Mouse (Mus musculus) kidney, embryonic 16.5 days (tissue): Measurements from ENCODE around the gene Gm17018. TPM values are rescaled to one million over a fixed set of nuclear protein-coding genes. Genes with fewer than 3 reads are reported as not detected.

Experiments used
- ATAC-seq: fragments of 200-750 bp; cut with Nextera tagmentation; 2 replicates; pipeline ENCODE4 v1.8.0; 2017; ENCODE audit warnings: moderate TSS enrichment; ENCODE audit not compliant: low FRiP score, low TSS enrichment
- H3K27ac ChIP-seq: fragments of 300-500 bp; sonication (generic); 2 replicates; pipeline ENCODE4 v1.5.1; 2014; ENCODE audit warnings: low read length
- H3K27me3 ChIP-seq: fragments of 300-500 bp; sonication (generic); 2 replicates; pipeline ENCODE4 v1.6.1; 2014; ENCODE audit warnings: low read length, control low read depth, mixed read lengths; ENCODE audit not compliant: insufficient read depth
- H3K36me3 ChIP-seq: fragments of 300-500 bp; sonication (generic); 2 replicates; pipeline ENCODE4 v1.6.1; 2014; ENCODE audit warnings: low read length, control low read depth, mixed read lengths; ENCODE audit not compliant: insufficient read depth
- H3K4me1 ChIP-seq: fragments of 300-500 bp; sonication (generic); 2 replicates; pipeline ENCODE4 v1.6.1; 2014; ENCODE audit warnings: low read length, control low read depth, mixed read lengths; ENCODE audit not compliant: insufficient read depth
- H3K4me2 ChIP-seq: fragments of 300-500 bp; sonication (generic); replicated peaks from 2 replicates; pipeline ENCODE4 v1.6.1; 2014; ENCODE audit warnings: low read depth, low read length
- H3K4me3 ChIP-seq: fragments of 300-500 bp; sonication (generic); 2 replicates; pipeline ENCODE4 v1.5.1; 2014; ENCODE audit warnings: mild to moderate bottlenecking, low read length
- H3K9ac ChIP-seq: fragments of 300-500 bp; sonication (generic); replicated peaks from 2 replicates; pipeline ENCODE4 v1.6.1; 2014; ENCODE audit warnings: low read length
- H3K9me3 ChIP-seq: fragments of 300-500 bp; sonication (generic); 2 replicates; pipeline ENCODE4 v1.6.1; 2016; ENCODE audit warnings: low read length, control low read depth
- WGBS: fragments of 180-500 bp; shearing (Covaris S2); extraction: QIAGEN DNeasy Blood & Tissue Kit; methylation state at CpG from one replicate; pipeline ENCODE4 v1.1.7; 2014; 5-methylcytosine and 5-hydroxymethylcytosine counted together
- polyA plus RNA-seq: library from polyadenylated mRNA; unstranded; fragments of >200 nt; fragmentation: Nextera tagmentation; extraction: Ambion mirVana; gene quantifications from 2 replicates; pipeline ENCODE4 v1.2.1, GENCODE M21; 2015

Gm17018 gene
- polyA plus RNA-seq, 1 experiment from 2014 or later = 52.9 TPM

- H3K4me1 ChIP-seq = peaks cover 29% of the 10 kb centered on the region
- H3K36me3 ChIP-seq = peaks cover 30% of the 10 kb centered on the region
- 76% methylated on average over 7 of the region's 7 CpGs for WGBS
- H3K9me3 ChIP-seq = no peaks in the 10 kb centered on the region
- H3K27ac ChIP-seq = no peak overlapping the region
- H3K9ac ChIP-seq = no peak overlapping the region
- no peak overlapping the region for H3K4me3 ChIP-seq
- H3K4me2 ChIP-seq = no peak overlapping the region
- no peaks in the 10 kb centered on the region for H3K27me3 ChIP-seq
- ATAC-seq = no peak
These were observed 14.0 kb downstream of the Gm17018 start for GRCm38 (mm10) chr19:45574339-45574898.

- 47% methylated on average over 19 of the region's 19 CpGs for WGBS
- H3K9me3 ChIP-seq = no peaks in the 10 kb centered on the region
- H3K27ac ChIP-seq = no peak overlapping the region
- H3K4me2 ChIP-seq = no peak overlapping the region
- peaks cover 32% of the 10 kb centered on the region for H3K36me3 ChIP-seq
- H3K27me3 ChIP-seq = no peaks in the 10 kb centered on the region
- peaks cover 27% of the 10 kb centered on the region for H3K4me1 ChIP-seq
- no peak overlapping the region for H3K9ac ChIP-seq
- H3K4me3 ChIP-seq = no peak overlapping the region
- ATAC-seq = no peak
These were observed 14.7 kb downstream of the Gm17018 start for GRCm38 (mm10) chr19:45574941-45575631.

DNA sequence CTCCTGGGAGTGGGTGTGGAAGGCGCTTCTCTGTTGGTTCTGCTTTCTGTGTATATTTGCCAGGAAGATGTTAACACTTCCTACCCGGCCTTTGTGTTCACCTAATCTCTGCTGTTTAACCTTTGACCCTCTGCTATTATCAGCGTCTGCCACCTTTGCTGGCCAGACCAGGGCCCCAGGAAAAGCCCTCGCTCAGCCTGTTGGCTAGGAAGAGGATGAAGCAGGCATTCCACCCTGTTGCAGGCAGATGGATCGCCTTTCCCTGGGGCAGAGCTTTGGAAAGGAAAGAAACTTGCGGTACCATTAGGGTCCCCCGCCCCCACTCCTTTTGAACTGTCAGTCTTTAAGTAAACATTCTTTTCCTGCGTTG, 15.2 kb downstream of the Gm17018 start:
- Histone ChIP-seq H3K4me1 (peaks cover 30% of the 10 kb centered on the region), H3K4me2 (no peak overlapping the region), H3K9me3 (no peaks in the 10 kb centered on the region), H3K9ac (no peak overlapping the region), H3K27ac (no peak overlapping the region), H3K27me3 (no peaks in the 10 kb centered on the region), H3K4me3 (no peak overlapping the region), H3K36me3 (peaks cover 32% of the 10 kb centered on the region)
- no peak for ATAC-seq
- 22% methylated on average over 8 of the region's 8 CpGs for WGBS

DNA sequence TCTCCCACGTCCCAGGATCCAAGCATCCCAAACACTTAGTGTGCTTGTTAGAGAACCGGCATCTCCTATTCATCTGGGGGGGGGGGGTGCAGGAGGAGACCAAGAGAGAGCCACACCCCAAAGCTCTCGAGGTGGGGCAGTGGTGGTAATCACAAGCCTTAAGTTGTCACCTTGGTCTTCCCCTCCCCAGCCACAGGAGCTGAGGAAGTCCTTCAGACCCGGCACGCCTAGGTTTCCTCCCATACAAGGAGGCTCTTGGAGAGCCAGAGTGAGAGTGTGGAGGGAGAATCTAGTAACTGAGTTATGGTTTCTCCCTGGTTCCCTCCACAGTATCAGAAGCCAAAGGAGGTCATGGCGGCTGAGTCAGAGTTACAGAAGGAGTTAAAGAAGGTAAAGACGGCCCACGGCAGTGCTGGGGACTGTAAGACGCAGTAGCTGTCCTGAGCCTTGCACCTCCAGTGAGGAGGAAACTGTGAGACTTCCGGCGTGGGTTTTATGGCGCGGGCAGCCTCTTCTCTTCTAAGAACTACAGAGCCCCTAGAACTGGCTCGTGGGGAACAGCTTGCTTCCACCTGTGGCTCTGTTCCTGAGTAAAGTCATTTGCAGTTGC, 16.8 kb downstream of the Gm17018 start:
- H3K4me3 ChIP-seq = no peak overlapping the region
- ATAC-seq = no peak
- no peak overlapping the region for H3K9ac ChIP-seq
- no peak overlapping the region for H3K4me2 ChIP-seq
- 67% methylated on average over 14 of the region's 14 CpGs for WGBS
- peaks cover 26% of the 10 kb centered on the region for H3K36me3 ChIP-seq
- H3K9me3 ChIP-seq = no peaks in the 10 kb centered on the region
- peaks cover 36% of the 10 kb centered on the region for H3K4me1 ChIP-seq
- H3K27me3 ChIP-seq = no peaks in the 10 kb centered on the region
- no peak overlapping the region for H3K27ac ChIP-seq

GRCm38 (mm10) chr19:45578976-45579375, 18.6 kb downstream of the Gm17018 start:
- H3K27ac ChIP-seq = no peak overlapping the region
- no peak overlapping the region for H3K4me3 ChIP-seq
- no peaks in the 10 kb centered on the region for H3K9me3 ChIP-seq
- ATAC-seq = no peak
- H3K4me1 ChIP-seq = peaks cover 41% of the 10 kb centered on the region
- H3K27me3 ChIP-seq = no peaks in the 10 kb centered on the region
- 84% methylated on average over 12 of the region's 12 CpGs for WGBS
- H3K36me3 ChIP-seq = peaks cover 22% of the 10 kb centered on the region
- no peak overlapping the region for H3K4me2 ChIP-seq
- no peak overlapping the region for H3K9ac ChIP-seq

DNA sequence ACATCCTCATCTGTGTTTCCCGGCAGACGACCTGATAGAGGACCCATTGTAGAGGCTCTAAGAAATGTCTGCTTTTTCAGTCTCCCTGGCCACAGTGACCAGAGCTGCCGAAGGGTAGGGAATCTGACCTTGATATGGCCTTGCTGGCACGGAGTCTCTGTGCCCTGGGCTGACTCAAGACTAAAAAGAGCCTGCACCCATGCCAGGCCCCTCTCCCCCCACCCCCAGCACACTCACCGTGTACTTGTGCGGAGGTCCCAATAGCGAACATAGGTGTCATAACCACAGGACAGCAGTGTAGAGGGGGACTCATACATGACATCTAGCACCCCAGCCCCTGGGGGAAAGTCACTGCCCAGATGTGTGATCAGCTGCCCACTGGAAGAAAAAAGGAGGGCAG, 19.0 kb downstream of the Gm17018 start:
- Histone ChIP-seq H3K27ac (no peak overlapping the region), H3K36me3 (peaks cover 22% of the 10 kb centered on the region), H3K9ac (no peak overlapping the region), H3K27me3 (no peaks in the 10 kb centered on the region), H3K4me1 (peaks cover 37% of the 10 kb centered on the region), H3K4me2 (no peak overlapping the region), H3K9me3 (no peaks in the 10 kb centered on the region), H3K4me3 (no peak overlapping the region)
- ATAC-seq = no peak
- 88% methylated on average over 7 of the region's 7 CpGs for WGBS

- 67% methylated on average over 12 of the region's 12 CpGs for WGBS
- Histone ChIP-seq H3K4me2 (no peak overlapping the region), H3K9ac (no peak overlapping the region; the same call in 1 of the 2 replicates), H3K4me3 (no peak overlapping the region), H3K27me3 (no peaks in the 10 kb centered on the region), H3K4me1 (peaks cover 29% of the 10 kb centered on the region), H3K9me3 (no peaks in the 10 kb centered on the region), H3K27ac (no peak overlapping the region), H3K36me3 (peaks cover 22% of the 10 kb centered on the region)
- no peak for ATAC-seq
These were observed 19.8 kb downstream of the Gm17018 start for GRCm38 (mm10) chr19:45580235-45580634.

GRCm38 (mm10) chr19:45581257-45581656, 20.8 kb downstream of the Gm17018 start:
- H3K27me3 ChIP-seq = no peaks in the 10 kb centered on the region
- no peak overlapping the region for H3K4me3 ChIP-seq
- H3K4me1 ChIP-seq = peaks cover 19% of the 10 kb centered on the region
- no peak; the same call in 1 of the 2 replicates for ATAC-seq
- H3K9me3 ChIP-seq = no peaks in the 10 kb centered on the region
- no peak overlapping the region for H3K27ac ChIP-seq
- 54% methylated on average over 3 of the region's 3 CpGs for WGBS
- H3K4me2 ChIP-seq = no peak overlapping the region
- peaks cover 22% of the 10 kb centered on the region for H3K36me3 ChIP-seq
- no peak overlapping the region for H3K9ac ChIP-seq

- 41% methylated on average over 8 of the region's 8 CpGs for WGBS
These were observed 21.7 kb downstream of the Gm17018 start for GRCm38 (mm10) chr19:45582161-45582560.

GRCm38 (mm10) chr19:45583136-45583535, 22.7 kb downstream of the Gm17018 start:
- Histone ChIP-seq H3K27me3 (no peaks in the 10 kb centered on the region), H3K4me2 (no peak overlapping the region), H3K9ac (no peak overlapping the region), H3K4me1 (peaks cover 16% of the 10 kb centered on the region), H3K4me3 (no peak overlapping the region), H3K27ac (no peak overlapping the region), H3K9me3 (no peaks in the 10 kb centered on the region), H3K36me3 (peaks cover 14% of the 10 kb centered on the region)
- no peak for ATAC-seq
- WGBS = 79% methylated on average over 6 of the region's 6 CpGs

More at GRCm38 (mm10) chr19:45582161-45582560, 21.7 kb downstream of the Gm17018 start:
- H3K4me3 ChIP-seq = no peak overlapping the region
- no peak overlapping the region for H3K9ac ChIP-seq
- no peak overlapping the region for H3K4me2 ChIP-seq
- ATAC-seq = no peak
- H3K27ac ChIP-seq = no peak overlapping the region
- H3K9me3 ChIP-seq = no peaks in the 10 kb centered on the region
- H3K27me3 ChIP-seq = no peaks in the 10 kb centered on the region
- peaks cover 16% of the 10 kb centered on the region for H3K4me1 ChIP-seq
- H3K36me3 ChIP-seq = peaks cover 20% of the 10 kb centered on the region
